Mouse (Mus musculus) thymus, adult 2 months (tissue): ENCODE measurements around the gene Tmem200a.

Experiments
- CTCF ChIP-seq: fragments of 200-500 bp; IDR thresholded peaks from 2 replicates; pipeline ENCODE4 v1.5.1; 2012; ENCODE audit warnings: mild to moderate bottlenecking, control low read depth, low read length, moderate library complexity, borderline replicate concordance; ENCODE audit not compliant: control insufficient read depth, poor library complexity, insufficient read depth; ENCODE audit errors: extremely low read depth
- POLR2A ChIP-seq: fragments of 200-500 bp; IDR thresholded peaks from 2 replicates; pipeline ENCODE4 v1.6.1; 2012; ENCODE audit warnings: mild to moderate bottlenecking, low read length, control low read depth, moderate library complexity; ENCODE audit not compliant: control insufficient read depth, poor library complexity, insufficient read depth; ENCODE audit errors: extremely low read depth

- TF ChIP-seq POLR2A (no peak), CTCF (no peak)
Measured at GRCm38 (mm10) chr10:26119822-26120183, 41.0 kb upstream of the Tmem200a start.
